Mouse (Mus musculus): ENCODE measurements around the gene C2cd4c. TPM values are rescaled to one million over a fixed set of nuclear protein-coding genes. Genes with fewer than 3 reads are reported as not detected.

C2cd4c gene
- total RNA-seq, 2 experiments from 2014 or later = 0.10 TPM; not detected in 1

GRCm38 (mm10) chr10:79612192-79613135 is 1.4 kb downstream of the C2cd4c start:
- DNase-seq = no peak

GRCm38 (mm10) chr10:79611296-79611695 is 2.5 kb downstream of the C2cd4c start:
- no peak for DNase-seq

GRCm38 (mm10) chr10:79609276-79609675 is 4.5 kb downstream of the C2cd4c start:
- DNase-seq = no peak

- DNase-seq = no peak
These were observed 5.9 kb downstream of the C2cd4c start for GRCm38 (mm10) chr10:79607892-79608291.

- DNase-seq = no peak
These were observed 7.3 kb downstream of the C2cd4c start for GRCm38 (mm10) chr10:79606537-79606936.

- DNase-seq = no peak
These were observed 15.9 kb downstream of the C2cd4c start for GRCm38 (mm10) chr10:79597936-79598230.

GRCm38 (mm10) chr10:79597051-79597935 is 16.5 kb downstream of the C2cd4c start:
- no peak for DNase-seq

- no peak for DNase-seq
These were observed 18.3 kb downstream of the C2cd4c start for GRCm38 (mm10) chr10:79595590-79595929.

- peak; percentile 37 to 68 for DNase-seq
These were observed 18.8 kb downstream of the C2cd4c start for GRCm38 (mm10) chr10:79594872-79595589.

GRCm38 (mm10) chr10:79594111-79594510 is 19.7 kb downstream of the C2cd4c start:
- no peak for DNase-seq

GRCm38 (mm10) chr10:79590702-79591101 is 23.1 kb downstream of the C2cd4c start:
- no peak for DNase-seq

- DNase-seq = no peak
These were observed 26.1 kb downstream of the C2cd4c start for GRCm38 (mm10) chr10:79587752-79588126.

GRCm38 (mm10) chr10:79587061-79587751 is 26.6 kb downstream of the C2cd4c start, which contains the start of gene Theg:
Gene Theg, minus strand, starts transcription at chr10:79587331.
- DNase-seq = no peak

GRCm38 (mm10) chr10:79586243-79586642 is 27.6 kb downstream of the C2cd4c start:
- no peak for DNase-seq

- no peak for DNase-seq
These were observed 28.1 kb downstream of the C2cd4c start for GRCm38 (mm10) chr10:79585723-79586122.

- no peak for DNase-seq
These were observed 28.7 kb downstream of the C2cd4c start for GRCm38 (mm10) chr10:79585136-79585535.

- no peak for DNase-seq
These were observed 29.4 kb downstream of the C2cd4c start for GRCm38 (mm10) chr10:79584426-79584825.

- no peak for DNase-seq
These were observed 29.8 kb downstream of the C2cd4c start for GRCm38 (mm10) chr10:79584021-79584420.

GRCm38 (mm10) chr10:79581501-79581900 is 32.3 kb downstream of the C2cd4c start:
- DNase-seq = no peak

- DNase-seq = peak in 1 of 2 experiments; percentile 17
These were observed 33.0 kb downstream of the C2cd4c start for GRCm38 (mm10) chr10:79580811-79581210.

- DNase-seq = no peak
These were observed 33.5 kb downstream of the C2cd4c start for GRCm38 (mm10) chr10:79580356-79580755.

- DNase-seq = no peak
These were observed 34.0 kb downstream of the C2cd4c start for GRCm38 (mm10) chr10:79579781-79580180.
